Mouse (Mus musculus): ENCODE measurements around the gene Egf. TPM values are rescaled to one million over a fixed set of nuclear protein-coding genes. Genes with fewer than 3 reads are reported as not detected.
A peak's percentile ranks its signal among the peaks of the same experiment; 100 is the strongest.

Gene Egf
- polyA plus RNA-seq, 1 experiment from 2014 or later: 1.5 TPM

- Histone ChIP-seq H3K4me1 (replicated peaks) (no peaks in the 10 kb centered on the region), H3K36me3 (no peaks in the 10 kb centered on the region), H3K4me3 (replicated peaks) (no peak overlapping the region), H3K27me3 (replicated peaks) (no peaks in the 10 kb centered on the region), H3K9ac (no peak overlapping the region), H3K27ac (no peak overlapping the region), H3K9me3 (no peaks in the 10 kb centered on the region), H3K4me2 (replicated peaks) (no peak overlapping the region)
- WGBS: 65% methylated on average over 8 of the region's 8 CpGs
- no peak for ATAC-seq
These were observed 10.3 kb downstream of the Egf start for GRCm38 (mm10) chr3:129744803-129745202.

GRCm38 (mm10) chr3:129742781-129743180, 12.3 kb downstream of the Egf start:
- Histone ChIP-seq H3K27ac (no peak overlapping the region), H3K9me3 (no peaks in the 10 kb centered on the region), H3K4me1 (replicated peaks) (no peaks in the 10 kb centered on the region), H3K4me2 (replicated peaks) (no peak overlapping the region), H3K4me3 (replicated peaks) (no peak overlapping the region), H3K36me3 (no peaks in the 10 kb centered on the region), H3K9ac (no peak overlapping the region), H3K27me3 (replicated peaks) (no peaks in the 10 kb centered on the region)
- ATAC-seq: no peak
- WGBS: 82% methylated on average over 6 of the region's 6 CpGs

DNA sequence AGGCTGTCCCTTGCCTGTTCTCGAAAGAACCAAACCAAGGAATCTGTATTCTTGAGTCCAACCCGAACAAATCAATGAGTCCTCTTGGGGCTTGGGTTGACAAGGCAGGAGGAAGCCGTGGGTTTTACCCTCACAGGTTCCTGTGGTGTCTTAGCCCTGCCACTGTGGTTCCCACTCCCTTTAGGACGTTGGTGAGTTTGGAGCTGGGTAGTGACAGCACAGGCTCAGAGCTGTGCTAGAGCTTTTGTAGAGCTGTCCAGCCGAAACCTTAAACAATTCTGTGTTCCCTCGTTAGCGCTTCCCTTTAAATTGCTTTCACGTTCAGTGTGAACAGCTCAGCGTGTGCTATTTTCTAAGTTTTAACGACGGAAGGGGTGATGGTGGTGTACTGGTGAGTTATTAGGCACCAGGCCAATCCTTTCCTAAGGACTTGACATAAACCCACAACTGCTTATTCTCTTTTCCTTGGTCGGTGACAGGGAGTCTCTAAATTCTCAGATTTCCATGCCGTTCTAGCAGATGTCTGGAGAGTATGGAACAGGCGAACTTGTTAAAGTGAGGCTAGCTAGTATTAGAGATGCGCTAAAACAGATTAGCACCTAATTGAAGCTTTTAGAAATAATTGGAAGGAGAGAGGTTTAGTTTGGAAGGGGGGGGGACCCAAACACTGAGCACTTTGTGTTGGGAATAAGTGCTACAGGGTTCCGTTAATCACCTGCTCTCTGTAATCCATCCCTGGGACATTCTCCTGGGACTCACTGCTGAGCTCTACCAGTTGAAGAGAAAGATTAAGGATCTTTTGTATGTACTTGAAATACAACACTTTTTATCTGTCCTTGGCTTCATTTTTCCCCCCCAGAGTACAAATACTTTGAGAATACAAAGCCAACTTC, 16.6 kb downstream of the Egf start:
- no peaks in the 10 kb centered on the region for H3K9me3 ChIP-seq
- no peak overlapping the region for H3K4me2 ChIP-seq (replicated peaks)
- no peaks in the 10 kb centered on the region for H3K27me3 ChIP-seq (replicated peaks)
- H3K4me1 ChIP-seq (replicated peaks): no peaks in the 10 kb centered on the region
- ATAC-seq: no peak
- no peak overlapping the region for H3K27ac ChIP-seq
- 70% methylated on average over 16 of the region's 16 CpGs for WGBS
- no peaks in the 10 kb centered on the region for H3K36me3 ChIP-seq
- H3K4me3 ChIP-seq (replicated peaks): no peak overlapping the region
- no peak overlapping the region for H3K9ac ChIP-seq

- no peak overlapping the region for H3K4me2 ChIP-seq (replicated peaks)
- no peak overlapping the region for H3K4me3 ChIP-seq (replicated peaks)
- H3K9ac ChIP-seq: no peak overlapping the region
- no peak overlapping the region for H3K27ac ChIP-seq
- no peaks in the 10 kb centered on the region for H3K27me3 ChIP-seq (replicated peaks)
- no peaks in the 10 kb centered on the region for H3K36me3 ChIP-seq
- ATAC-seq: no peak
- no peaks in the 10 kb centered on the region for H3K4me1 ChIP-seq (replicated peaks)
- 77% methylated on average over 6 of the region's 6 CpGs for WGBS
- no peaks in the 10 kb centered on the region for H3K9me3 ChIP-seq
These were observed 23.5 kb downstream of the Egf start for GRCm38 (mm10) chr3:129731636-129732035.

DNA sequence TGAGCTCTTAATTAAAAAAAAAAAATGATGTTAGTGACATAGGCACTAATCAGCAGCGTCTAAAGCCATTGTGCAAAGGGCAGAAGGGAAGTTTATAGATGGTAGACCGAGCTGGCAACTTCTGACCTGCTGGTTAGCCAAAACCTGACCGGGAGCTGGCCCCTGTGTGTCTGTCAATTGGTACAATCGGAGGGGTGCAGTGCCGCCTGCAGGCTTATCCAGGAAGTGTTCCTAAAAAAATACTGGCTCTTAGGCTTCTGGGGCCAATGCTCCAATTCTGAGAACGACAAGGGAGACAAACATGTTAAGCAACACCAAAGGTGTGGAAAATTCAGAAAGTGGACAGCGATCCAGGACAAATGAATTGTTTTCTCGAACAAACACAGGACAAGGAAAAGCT, 24.7 kb downstream of the Egf start:
- ATAC-seq: no peak
- no peak overlapping the region for H3K9ac ChIP-seq
- H3K4me3 ChIP-seq (replicated peaks): no peak overlapping the region
- WGBS: 29% methylated on average over 8 of the region's 8 CpGs
- no peak overlapping the region for H3K27ac ChIP-seq
- no peaks in the 10 kb centered on the region for H3K4me1 ChIP-seq (replicated peaks)
- no peak overlapping the region for H3K4me2 ChIP-seq (replicated peaks)
- no peaks in the 10 kb centered on the region for H3K36me3 ChIP-seq
- H3K27me3 ChIP-seq (replicated peaks): no peaks in the 10 kb centered on the region
- no peaks in the 10 kb centered on the region for H3K9me3 ChIP-seq

DNA sequence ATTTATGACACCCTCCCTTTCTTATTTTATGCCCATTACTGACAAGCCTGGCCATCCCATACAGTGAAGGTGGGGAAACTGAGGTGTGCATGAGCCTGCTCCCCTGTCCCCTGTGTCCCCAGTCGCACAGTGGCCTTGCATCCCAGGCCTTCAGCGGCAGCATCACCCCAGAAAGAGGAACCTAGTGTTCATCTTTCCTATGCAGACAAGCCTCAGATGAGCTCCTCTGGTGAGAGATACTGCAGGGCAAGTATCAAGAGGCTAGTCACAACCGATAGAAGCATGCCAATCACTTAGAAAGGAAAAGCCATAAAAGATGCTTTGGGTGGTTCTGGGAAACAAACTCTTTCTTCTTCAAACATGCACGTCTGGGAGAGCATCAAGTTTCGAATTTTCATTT, 25.2 kb downstream of the Egf start:
- no peak overlapping the region for H3K4me2 ChIP-seq (replicated peaks)

DNA sequence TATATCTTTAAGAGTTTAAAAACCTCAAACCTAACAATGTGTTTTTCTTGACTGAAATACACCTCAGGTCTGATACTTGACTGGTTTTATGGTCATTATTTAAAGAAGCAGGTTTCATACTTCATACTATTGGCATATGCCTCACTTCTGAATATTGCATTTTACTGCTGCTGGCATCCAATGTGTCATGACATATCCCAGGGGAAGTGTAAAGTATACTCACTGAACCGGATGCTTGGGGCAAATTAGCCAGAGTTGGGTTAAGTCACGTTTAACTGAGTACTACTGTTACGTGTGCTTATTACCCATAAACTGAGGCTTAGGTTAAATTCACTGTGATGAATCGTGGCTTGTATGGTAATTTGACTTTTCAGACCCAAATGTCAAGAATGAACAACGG, 29.5 kb downstream of the Egf start:
- WGBS: 80% methylated on average over 5 of the region's 5 CpGs
- H3K9me3 ChIP-seq: no peaks in the 10 kb centered on the region
- ATAC-seq: peak; percentile 5; the same call in 1 of the 2 replicates
- no peaks in the 10 kb centered on the region; the same call in 1 of the 2 replicates for H3K4me1 ChIP-seq (replicated peaks)
- no peaks in the 10 kb centered on the region for H3K27me3 ChIP-seq (replicated peaks)
- no peaks in the 10 kb centered on the region for H3K36me3 ChIP-seq
- H3K27ac ChIP-seq: no peak overlapping the region
- no peak overlapping the region for H3K9ac ChIP-seq
- H3K4me2 ChIP-seq (replicated peaks): peak overlapping the region; percentile 38
- peak overlapping the region; percentile 47 for H3K4me3 ChIP-seq (replicated peaks)

More for the DNA sequence above, 25.2 kb downstream of the Egf start:
- Histone ChIP-seq H3K9me3 (no peaks in the 10 kb centered on the region), H3K36me3 (no peaks in the 10 kb centered on the region), H3K4me1 (replicated peaks) (no peaks in the 10 kb centered on the region), H3K27me3 (replicated peaks) (no peaks in the 10 kb centered on the region), H3K27ac (no peak overlapping the region), H3K4me3 (replicated peaks) (no peak overlapping the region), H3K9ac (no peak overlapping the region)
- 85% methylated on average over 5 of the region's 5 CpGs for WGBS
- no peak for ATAC-seq

- 0 out of 2 replicates have a peak overlapping the region, but pooled peaks have one; percentile 39 for H3K27ac ChIP-seq
- peak overlapping the region; percentile 47 for H3K4me3 ChIP-seq (replicated peaks)
- H3K36me3 ChIP-seq: no peaks in the 10 kb centered on the region
- H3K9ac ChIP-seq: peak overlapping the region; percentile 40
- H3K4me2 ChIP-seq (replicated peaks): peak overlapping the region; percentile 68
- ATAC-seq: peak; percentile 99
- no peaks in the 10 kb centered on the region for H3K9me3 ChIP-seq
- H3K4me1 ChIP-seq (replicated peaks): no peaks in the 10 kb centered on the region; the same call in 1 of the 2 replicates
- under 1% methylated on average over 24 of the region's 24 CpGs for WGBS
- H3K27me3 ChIP-seq (replicated peaks): no peaks in the 10 kb centered on the region
These were observed 30.1 kb downstream of the Egf start for GRCm38 (mm10) chr3:129724961-129725501.

DNA sequence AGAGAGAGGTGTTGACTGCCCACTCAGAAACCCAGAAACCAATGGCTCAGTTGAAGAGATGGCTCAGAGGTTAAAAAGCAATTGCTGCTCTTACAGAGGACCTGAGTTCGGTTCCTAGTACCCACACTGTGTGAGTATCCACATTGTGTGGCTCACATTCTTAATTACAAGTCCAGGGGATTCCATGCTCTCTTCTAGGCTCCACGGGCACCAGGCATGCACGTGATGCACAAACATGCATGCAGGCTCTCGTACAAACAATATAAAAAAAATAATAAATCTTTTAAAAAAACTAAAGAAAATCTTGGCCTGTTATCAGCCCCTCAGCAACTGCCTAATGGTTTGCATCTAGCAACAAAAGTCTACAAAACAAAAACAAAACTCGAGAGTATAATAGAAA, 30.6 kb downstream of the Egf start:
- peak overlapping the region; percentile 68 for H3K4me2 ChIP-seq (replicated peaks)
- H3K9ac ChIP-seq: peak overlapping the region; percentile 40
- no peaks in the 10 kb centered on the region for H3K9me3 ChIP-seq
- no peaks in the 10 kb centered on the region for H3K36me3 ChIP-seq
- H3K4me1 ChIP-seq (replicated peaks): no peaks in the 10 kb centered on the region; the same call in 1 of the 2 replicates
- ATAC-seq: peak; percentile 40; the same call in 1 of the 2 replicates
- peak overlapping the region; percentile 47 for H3K4me3 ChIP-seq (replicated peaks)
- no peaks in the 10 kb centered on the region for H3K27me3 ChIP-seq (replicated peaks)
- H3K27ac ChIP-seq: 0 out of 2 replicates have a peak overlapping the region, but pooled peaks have one; percentile 39
- 65% methylated on average over 5 of the region's 5 CpGs for WGBS

DNA sequence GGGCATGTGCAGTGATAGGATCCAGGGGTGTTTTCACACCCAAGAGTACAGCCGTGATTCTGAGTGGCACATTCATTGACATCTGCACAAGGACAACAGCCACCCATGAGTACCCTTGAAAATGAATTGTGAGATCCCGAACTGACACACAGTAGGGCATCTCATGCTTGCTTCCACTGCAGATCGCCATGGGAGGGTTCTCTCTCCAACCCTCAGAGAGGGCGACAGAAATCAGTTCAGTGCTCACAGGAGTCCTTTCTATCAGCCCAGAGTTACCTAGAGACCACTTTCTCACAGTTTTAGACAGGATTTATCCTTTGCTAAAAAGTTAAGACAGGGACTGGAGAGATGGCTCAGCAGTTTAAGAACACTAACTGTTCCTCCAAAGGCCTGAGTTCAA, 31.8 kb downstream of the Egf start:
- Histone ChIP-seq H3K27me3 (replicated peaks) (no peaks in the 10 kb centered on the region), H3K9ac (no peak overlapping the region), H3K4me1 (replicated peaks) (no peaks in the 10 kb centered on the region; the same call in 1 of the 2 replicates), H3K36me3 (no peaks in the 10 kb centered on the region), H3K9me3 (no peaks in the 10 kb centered on the region), H3K4me2 (replicated peaks) (no peak overlapping the region), H3K27ac (no peak overlapping the region), H3K4me3 (replicated peaks) (no peak overlapping the region)
- WGBS: 79% methylated on average over 4 of the region's 4 CpGs
- ATAC-seq: no peak

DNA sequence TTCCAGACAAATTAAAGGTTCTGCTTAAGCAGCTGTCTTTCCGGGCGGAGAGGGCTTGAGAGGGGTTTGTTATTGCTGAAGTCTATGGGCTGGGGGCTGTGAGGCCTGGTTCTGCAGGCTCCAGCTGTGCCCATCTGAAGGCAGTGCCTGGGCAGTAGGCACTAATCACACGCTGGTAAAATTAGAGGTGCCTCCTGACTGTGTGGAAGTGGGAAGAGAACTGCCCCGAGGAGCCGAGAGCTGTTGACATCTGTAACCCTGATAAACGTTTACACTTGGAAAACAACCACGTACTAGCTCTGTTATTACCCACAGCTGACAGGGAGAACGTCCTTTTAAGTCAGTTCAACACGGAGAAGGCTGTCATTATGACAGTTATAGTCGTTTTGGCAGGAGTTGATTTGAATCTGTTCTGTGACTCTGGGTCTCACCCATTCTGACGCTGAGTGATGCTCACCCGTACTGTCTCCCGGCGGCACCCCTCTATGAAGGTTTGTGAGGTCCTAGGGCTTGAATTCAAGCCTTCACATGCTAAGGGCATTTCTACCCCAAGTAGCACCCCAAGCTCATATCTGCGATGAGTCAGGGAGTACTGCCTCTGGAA, 40.5 kb downstream of the Egf start:
- 58% methylated on average over 15 of the region's 15 CpGs for WGBS

DNA sequence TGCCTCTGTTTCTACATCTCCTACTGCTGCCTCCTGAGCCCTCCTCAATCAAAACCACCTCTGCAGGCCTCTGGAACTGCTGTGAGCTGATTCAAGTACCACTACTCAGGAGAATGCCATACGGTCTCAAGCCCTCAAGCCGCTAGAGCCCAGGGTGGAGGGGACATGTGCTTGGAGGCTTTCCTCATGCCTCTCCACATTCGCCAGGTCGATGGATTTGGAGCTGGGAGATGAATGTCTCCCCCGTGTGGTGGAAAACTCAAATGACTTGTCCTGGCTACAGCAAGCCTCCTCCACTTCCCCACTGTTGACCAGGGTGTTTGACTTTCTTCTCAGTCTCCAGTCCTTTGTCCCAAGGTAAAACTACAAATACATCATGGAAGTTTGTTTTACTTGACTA, 47.0 kb downstream of the Egf start:
- H3K4me3 ChIP-seq (replicated peaks): no peak overlapping the region
- WGBS: 21% methylated on average over 5 of the region's 5 CpGs
- H3K9me3 ChIP-seq: no peaks in the 10 kb centered on the region
- H3K9ac ChIP-seq: no peak overlapping the region
- no peaks in the 10 kb centered on the region for H3K4me1 ChIP-seq (replicated peaks)
- H3K36me3 ChIP-seq: no peaks in the 10 kb centered on the region
- H3K27ac ChIP-seq: no peak overlapping the region
- H3K27me3 ChIP-seq (replicated peaks): no peaks in the 10 kb centered on the region
- H3K4me2 ChIP-seq (replicated peaks): no peak overlapping the region
- ATAC-seq: no peak

More for the DNA sequence above, 40.5 kb downstream of the Egf start:
- no peaks in the 10 kb centered on the region for H3K9me3 ChIP-seq
- no peak overlapping the region for H3K27ac ChIP-seq
- H3K4me2 ChIP-seq (replicated peaks): no peak overlapping the region
- no peaks in the 10 kb centered on the region for H3K4me1 ChIP-seq (replicated peaks)
- no peak overlapping the region for H3K9ac ChIP-seq
- H3K4me3 ChIP-seq (replicated peaks): no peak overlapping the region
- H3K27me3 ChIP-seq (replicated peaks): no peaks in the 10 kb centered on the region
- no peaks in the 10 kb centered on the region for H3K36me3 ChIP-seq
- ATAC-seq: no peak
